Mouse (Mus musculus): ENCODE measurements at regions not wholly inside any gene's neighbourhood (a gene's known extent, or its start where the extent isn't known, plus 50 kb on each side); places are given as distances from the start of the nearest gene placed in this dataset.
"Not testable (repeated sequence)": the region's sequence is repeated elsewhere in the genome, so short reads cannot be mapped to it uniquely, and the experiment has no call there.

DNA sequence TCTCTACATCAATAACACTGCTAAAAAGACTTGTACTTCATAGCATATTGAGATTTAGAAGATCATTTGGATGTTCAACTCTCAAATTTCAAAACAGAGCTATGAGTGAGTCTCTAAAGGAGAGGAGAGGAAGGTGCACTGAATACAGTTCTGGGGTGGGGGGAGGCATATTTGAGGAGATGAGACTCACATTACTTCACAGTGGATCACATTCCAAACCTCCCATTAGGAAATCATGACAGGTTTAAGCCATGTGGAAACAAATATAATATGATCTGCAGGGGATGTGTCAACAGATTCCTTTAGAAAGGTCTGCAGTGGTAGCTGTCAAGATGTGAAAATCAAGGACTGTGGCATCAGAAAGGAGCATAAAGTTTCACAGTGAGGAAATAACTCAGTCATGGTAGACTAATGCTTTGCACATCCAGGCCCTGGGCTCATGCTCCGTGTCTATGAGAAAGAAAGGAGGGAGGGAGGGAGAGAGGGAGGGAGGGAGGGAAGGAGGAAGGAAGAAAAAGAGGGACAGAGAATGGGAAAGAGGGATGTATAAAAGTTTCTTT lies 235.9 kb downstream of the Fam198b start:
- no peaks in the 10 kb centered on the region for H3K4me1 ChIP-seq (replicated peaks; ENCODE audit: control insufficient read depth, insufficient read depth, low read length)
- no peak for DNase-seq (ENCODE audit: low spot score)
- no peaks in the 10 kb centered on the region for H3K9me3 ChIP-seq (ENCODE audit: control insufficient read depth, low read length)
- WGBS, result 80% methylated on average over 1 of the region's 1 CpGs
- no peak overlapping the region for H3K4me3 ChIP-seq (ENCODE audit: low read depth, low read length)
- H3K9ac ChIP-seq (ENCODE audit: low read depth, low read length), result no peak overlapping the region
- no peaks in the 10 kb centered on the region for H3K36me3 ChIP-seq (ENCODE audit: control insufficient read depth, insufficient read depth, low read length)
- no peaks in the 10 kb centered on the region for H3K27me3 ChIP-seq (ENCODE audit: control insufficient read depth, insufficient read depth, low read length)
- H3K27ac ChIP-seq (ENCODE audit: low read depth, low read length), result no peak overlapping the region
- ATAC-seq (ENCODE audit: low FRiP score), result no peak
- H3K4me2 ChIP-seq (replicated peaks; ENCODE audit: low read depth, low read length), result no peak overlapping the region

GRCm38 (mm10) chr3:80123666-80124065 lies 239.3 kb downstream of the Fam198b start:
- Histone ChIP-seq H3K4me1 (replicated peaks; ENCODE audit: control insufficient read depth, insufficient read depth, low read length) (no peaks in the 10 kb centered on the region), H3K36me3 (ENCODE audit: control insufficient read depth, insufficient read depth, low read length) (no peaks in the 10 kb centered on the region), H3K27ac (ENCODE audit: low read depth, low read length) (no peak overlapping the region), H3K9me3 (ENCODE audit: control insufficient read depth, low read length) (no peaks in the 10 kb centered on the region), H3K4me2 (replicated peaks; ENCODE audit: low read depth, low read length) (no peak overlapping the region), H3K27me3 (ENCODE audit: control insufficient read depth, insufficient read depth, low read length) (no peaks in the 10 kb centered on the region), H3K9ac (ENCODE audit: low read depth, low read length) (no peak overlapping the region), H3K4me3 (ENCODE audit: low read depth, low read length) (no peak overlapping the region)
- DNase-seq (ENCODE audit: low spot score) (no peak), ATAC-seq (ENCODE audit: low FRiP score) (no peak)
- 83% methylated on average over 6 of the region's 6 CpGs for WGBS

- DNase-seq (ENCODE audit: low spot score), result no peak
- Histone ChIP-seq H3K4me1 (replicated peaks; ENCODE audit: control insufficient read depth, insufficient read depth, low read length) (no peaks in the 10 kb centered on the region), H3K27ac (ENCODE audit: low read depth, low read length) (no peak overlapping the region), H3K27me3 (ENCODE audit: control insufficient read depth, insufficient read depth, low read length) (no peaks in the 10 kb centered on the region), H3K4me2 (replicated peaks; ENCODE audit: low read depth, low read length) (no peak overlapping the region), H3K4me3 (ENCODE audit: low read depth, low read length) (no peak overlapping the region), H3K9ac (ENCODE audit: low read depth, low read length) (no peak overlapping the region), H3K36me3 (ENCODE audit: control insufficient read depth, insufficient read depth, low read length) (no peaks in the 10 kb centered on the region), H3K9me3 (ENCODE audit: control insufficient read depth, low read length) (no peaks in the 10 kb centered on the region)
- WGBS, result 90% methylated on average over 8 of the region's 8 CpGs
- ATAC-seq (ENCODE audit: low FRiP score), result no peak
Observed at GRCm38 (mm10) chr3:80124621-80125020, 240.3 kb downstream of the Fam198b start.

GRCm38 (mm10) chr3:80141697-80142096 lies 257.4 kb downstream of the Fam198b start:
- no peaks in the 10 kb centered on the region for H3K27me3 ChIP-seq (ENCODE audit: control insufficient read depth, insufficient read depth, low read length)
- no peak overlapping the region for H3K4me3 ChIP-seq (ENCODE audit: low read depth, low read length)
- ATAC-seq (ENCODE audit: low FRiP score), result no peak
- no peaks in the 10 kb centered on the region; the same call in 1 of the 2 replicates for H3K9me3 ChIP-seq (ENCODE audit: control insufficient read depth, low read length)
- no peak overlapping the region for H3K27ac ChIP-seq (ENCODE audit: low read depth, low read length)
- 59% methylated on average over 1 of the region's 1 CpGs for WGBS
- DNase-seq (ENCODE audit: low spot score), result no peak
- H3K4me2 ChIP-seq (replicated peaks; ENCODE audit: low read depth, low read length), result no peak overlapping the region
- no peaks in the 10 kb centered on the region for H3K36me3 ChIP-seq (ENCODE audit: control insufficient read depth, insufficient read depth, low read length)
- no peaks in the 10 kb centered on the region for H3K4me1 ChIP-seq (replicated peaks; ENCODE audit: control insufficient read depth, insufficient read depth, low read length)
- H3K9ac ChIP-seq (ENCODE audit: low read depth, low read length), result no peak overlapping the region

- DNase-seq (ENCODE audit: low spot score) (no peak), ATAC-seq (ENCODE audit: low FRiP score) (no peak)
- 91% methylated on average over 2 of the region's 2 CpGs for WGBS
- Histone ChIP-seq H3K9ac (ENCODE audit: low read depth, low read length) (no peak overlapping the region), H3K36me3 (ENCODE audit: control insufficient read depth, insufficient read depth, low read length) (no peaks in the 10 kb centered on the region), H3K4me3 (ENCODE audit: low read depth, low read length) (no peak overlapping the region), H3K4me2 (replicated peaks; ENCODE audit: low read depth, low read length) (no peak overlapping the region), H3K9me3 (ENCODE audit: control insufficient read depth, low read length) (no peaks in the 10 kb centered on the region), H3K27me3 (ENCODE audit: control insufficient read depth, insufficient read depth, low read length) (no peaks in the 10 kb centered on the region), H3K4me1 (replicated peaks; ENCODE audit: control insufficient read depth, insufficient read depth, low read length) (no peaks in the 10 kb centered on the region), H3K27ac (ENCODE audit: low read depth, low read length) (no peak overlapping the region)
Observed at GRCm38 (mm10) chr3:80160473-80160872, 276.1 kb downstream of the Fam198b start.

DNA sequence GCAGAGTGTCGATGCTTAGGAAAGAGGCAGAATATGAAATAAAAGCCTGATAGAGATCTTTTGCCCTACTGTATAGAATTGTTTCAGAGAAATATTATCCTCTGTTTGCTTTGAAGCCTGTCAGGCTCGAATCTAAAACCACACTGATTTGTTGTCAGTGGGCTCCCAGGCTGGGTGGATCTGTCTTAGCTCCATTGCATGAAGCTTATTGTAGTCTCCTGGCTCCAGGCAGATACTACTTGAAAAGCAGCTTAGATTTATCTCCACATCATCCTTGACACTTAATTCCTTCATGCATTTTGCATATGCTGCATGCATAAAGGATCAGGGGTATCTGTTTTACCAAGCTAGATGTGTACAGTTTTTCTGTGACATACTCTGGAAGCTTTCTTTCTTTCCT lies 297.4 kb downstream of the Fam198b start:
- DNase-seq (ENCODE audit: low spot score) (no peak), ATAC-seq (ENCODE audit: low FRiP score) (no peak)
- Histone ChIP-seq H3K4me3 (ENCODE audit: low read depth, low read length) (no peak overlapping the region), H3K9me3 (ENCODE audit: control insufficient read depth, low read length) (no peaks in the 10 kb centered on the region), H3K27ac (ENCODE audit: low read depth, low read length) (no peak overlapping the region), H3K36me3 (ENCODE audit: control insufficient read depth, insufficient read depth, low read length) (no peaks in the 10 kb centered on the region), H3K9ac (ENCODE audit: low read depth, low read length) (no peak overlapping the region), H3K4me2 (replicated peaks; ENCODE audit: low read depth, low read length) (no peak overlapping the region), H3K27me3 (ENCODE audit: control insufficient read depth, insufficient read depth, low read length) (no peaks in the 10 kb centered on the region), H3K4me1 (replicated peaks; ENCODE audit: control insufficient read depth, insufficient read depth, low read length) (no peaks in the 10 kb centered on the region)
- 75% methylated on average over 2 of the region's 2 CpGs for WGBS

- not testable (repeated sequence) for H3K9ac ChIP-seq (ENCODE audit: low read depth, low read length); H3K4me1 ChIP-seq (replicated peaks; ENCODE audit: control insufficient read depth, insufficient read depth, low read length); H3K4me2 ChIP-seq (replicated peaks; ENCODE audit: low read depth, low read length); H3K4me3 ChIP-seq (ENCODE audit: low read depth, low read length); H3K27me3 ChIP-seq (ENCODE audit: control insufficient read depth, insufficient read depth, low read length); H3K27ac ChIP-seq (ENCODE audit: low read depth, low read length); H3K36me3 ChIP-seq (ENCODE audit: control insufficient read depth, insufficient read depth, low read length); H3K9me3 ChIP-seq (ENCODE audit: control insufficient read depth, low read length); ATAC-seq (ENCODE audit: low FRiP score); DNase-seq (ENCODE audit: low spot score)
- 42% methylated on average over 2 of the region's 2 CpGs for WGBS
Observed at GRCm38 (mm10) chr3:80182161-80182560, 297.8 kb downstream of the Fam198b start.

DNA sequence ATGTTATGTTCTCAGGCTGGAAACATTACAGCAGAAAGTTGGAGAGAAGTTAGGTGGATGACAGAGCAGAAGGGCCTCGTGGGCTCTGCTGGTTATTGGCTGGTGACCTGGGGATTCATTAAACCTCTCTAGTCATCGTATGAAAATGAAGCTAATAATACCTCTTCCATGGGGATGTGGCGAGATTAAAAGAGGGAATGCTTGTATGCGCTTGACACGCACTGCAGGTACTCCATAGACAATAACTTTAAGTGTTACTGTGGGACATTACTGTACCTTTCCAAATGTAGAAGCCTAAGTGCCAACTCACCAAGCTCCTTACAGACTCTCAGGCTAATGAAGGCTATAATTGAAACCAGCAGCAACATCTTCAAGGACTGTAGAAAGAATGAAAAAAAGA lies 303.1 kb downstream of the Fam198b start:
- no peak for ATAC-seq (ENCODE audit: low FRiP score)
- no peak for DNase-seq (ENCODE audit: low spot score)
- Histone ChIP-seq H3K4me1 (replicated peaks; ENCODE audit: control insufficient read depth, insufficient read depth, low read length) (no peaks in the 10 kb centered on the region), H3K9ac (ENCODE audit: low read depth, low read length) (no peak overlapping the region), H3K27ac (ENCODE audit: low read depth, low read length) (no peak overlapping the region), H3K36me3 (ENCODE audit: control insufficient read depth, insufficient read depth, low read length) (no peaks in the 10 kb centered on the region), H3K27me3 (ENCODE audit: control insufficient read depth, insufficient read depth, low read length) (no peaks in the 10 kb centered on the region), H3K9me3 (ENCODE audit: control insufficient read depth, low read length) (no peaks in the 10 kb centered on the region), H3K4me3 (ENCODE audit: low read depth, low read length) (no peak overlapping the region), H3K4me2 (replicated peaks; ENCODE audit: low read depth, low read length) (no peak overlapping the region)
- 87% methylated on average over 5 of the region's 5 CpGs for WGBS

- no peak overlapping the region for H3K27ac ChIP-seq (ENCODE audit: low read depth, low read length)
- DNase-seq (ENCODE audit: low spot score) (no peak), ATAC-seq (ENCODE audit: low FRiP score) (no peak)
- no peaks in the 10 kb centered on the region for H3K9me3 ChIP-seq (ENCODE audit: control insufficient read depth, low read length)
- no peak overlapping the region for H3K4me3 ChIP-seq (ENCODE audit: low read depth, low read length)
- H3K36me3 ChIP-seq (ENCODE audit: control insufficient read depth, insufficient read depth, low read length), result no peaks in the 10 kb centered on the region
- H3K27me3 ChIP-seq (ENCODE audit: control insufficient read depth, insufficient read depth, low read length), result no peaks in the 10 kb centered on the region
- H3K4me2 ChIP-seq (replicated peaks; ENCODE audit: low read depth, low read length), result no peak overlapping the region
- 84% methylated on average over 2 of the region's 2 CpGs for WGBS
- no peak overlapping the region for H3K9ac ChIP-seq (ENCODE audit: low read depth, low read length)
- H3K4me1 ChIP-seq (replicated peaks; ENCODE audit: control insufficient read depth, insufficient read depth, low read length), result no peaks in the 10 kb centered on the region
Observed at GRCm38 (mm10) chr3:80200904-80201303, 316.6 kb downstream of the Fam198b start.
